Mouse (Mus musculus) neural tube, embryonic 10.5 days (tissue): ENCODE measurements at regions not wholly inside any gene's neighbourhood (a gene's known extent, or its start where the extent isn't known, plus 50 kb on each side); places are given as distances from the start of the nearest gene placed in this dataset.
A peak's percentile ranks its signal among the peaks of the same experiment; 100 is the strongest.

Source experiments
- DNase-seq: peaks from one replicate; pipeline ENCODE4 v3.0.0-alpha.2; 2017; ENCODE audit warnings: low spot score; ENCODE audit errors: extremely low spot score

GRCm38 (mm10) chr17:9764701-9765359 is 95.3 kb upstream of the Pabpc6 start:
- DNase-seq = peak; percentile 70

GRCm38 (mm10) chr17:9764041-9764606 is 94.6 kb upstream of the Pabpc6 start:
- DNase-seq = peak; percentile 55

GRCm38 (mm10) chr17:9763110-9763509 is 93.6 kb upstream of the Pabpc6 start:
- DNase-seq = peak; percentile 39

- DNase-seq = no peak
These were observed 92.9 kb upstream of the Pabpc6 start for GRCm38 (mm10) chr17:9762436-9762835.

GRCm38 (mm10) chr17:9760706-9761059 is 91.2 kb upstream of the Pabpc6 start:
- no peak for DNase-seq

GRCm38 (mm10) chr17:9760026-9760705 is 90.6 kb upstream of the Pabpc6 start:
- DNase-seq = no peak

GRCm38 (mm10) chr17:9759421-9759852 is 89.9 kb upstream of the Pabpc6 start:
- DNase-seq = peak; percentile 44

- DNase-seq = no peak
These were observed 88.3 kb upstream of the Pabpc6 start for GRCm38 (mm10) chr17:9757725-9758251.

GRCm38 (mm10) chr17:9756675-9757074 is 87.2 kb upstream of the Pabpc6 start:
- no peak for DNase-seq

- peak; percentile 60 for DNase-seq
These were observed 86.7 kb upstream of the Pabpc6 start for GRCm38 (mm10) chr17:9756196-9756595.

GRCm38 (mm10) chr17:9755576-9755975 is 86.1 kb upstream of the Pabpc6 start:
- no peak for DNase-seq

GRCm38 (mm10) chr17:9754884-9755405 is 85.4 kb upstream of the Pabpc6 start:
- DNase-seq = no peak

- no peak for DNase-seq
These were observed 83.3 kb upstream of the Pabpc6 start for GRCm38 (mm10) chr17:9752848-9753247.

GRCm38 (mm10) chr17:9751348-9752170 is 82.0 kb upstream of the Pabpc6 start:
- DNase-seq = no peak

GRCm38 (mm10) chr17:9750046-9750445 is 80.5 kb upstream of the Pabpc6 start:
- DNase-seq = no peak

GRCm38 (mm10) chr17:9749301-9749700 is 79.8 kb upstream of the Pabpc6 start:
- DNase-seq = no peak

GRCm38 (mm10) chr17:9747893-9748292 is 78.4 kb upstream of the Pabpc6 start:
- no peak for DNase-seq

- no peak for DNase-seq
These were observed 73.8 kb upstream of the Pabpc6 start for GRCm38 (mm10) chr17:9743342-9743741.

GRCm38 (mm10) chr17:9741321-9741720 is 71.8 kb upstream of the Pabpc6 start:
- no peak for DNase-seq

- no peak for DNase-seq
These were observed 59.5 kb upstream of the Pabpc6 start for GRCm38 (mm10) chr17:9729020-9729419.

GRCm38 (mm10) chr17:9725704-9726469 is 56.4 kb upstream of the Pabpc6 start:
- no peak for DNase-seq
